Mouse (Mus musculus): Measurements from ENCODE around the gene Stmn3. TPM values are rescaled to one million over a fixed set of nuclear protein-coding genes. Genes with fewer than 3 reads are reported as not detected.

Gene Stmn3
- polyA plus RNA-seq, 1 experiment = not detected

DNA sequence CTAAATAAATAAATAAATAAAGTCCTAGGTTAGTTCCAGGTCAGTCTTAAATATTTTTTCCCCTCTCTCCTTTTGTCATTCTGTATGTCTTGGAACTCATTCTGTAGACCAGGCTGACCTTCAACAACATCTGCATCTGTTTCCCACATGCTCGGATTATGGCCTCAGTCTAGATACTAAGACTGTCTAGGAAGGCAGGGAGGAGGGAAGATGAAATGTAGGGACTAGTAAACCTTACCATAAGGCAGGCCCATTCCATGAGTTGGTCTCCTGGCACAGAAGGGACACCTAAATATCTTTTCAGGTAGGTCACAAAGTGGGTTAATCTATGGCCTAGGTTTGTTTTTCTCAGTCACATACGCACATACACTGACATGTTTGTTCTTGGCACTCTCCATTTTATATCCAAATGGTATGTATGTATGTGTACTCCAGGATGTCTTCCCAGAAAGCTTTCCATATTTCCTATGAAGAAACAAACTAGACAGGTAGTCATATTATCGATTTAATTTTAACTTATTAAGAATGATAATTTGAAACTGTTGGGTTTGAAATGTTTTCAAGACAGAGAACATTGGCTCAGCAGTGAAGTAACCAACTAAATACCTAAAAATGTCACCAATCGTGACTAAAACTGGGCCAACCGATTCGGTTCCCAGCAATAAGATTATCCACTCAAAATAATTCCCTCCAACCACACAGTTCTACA lies 27.5 kb downstream of the Stmn3 start:
- H3K36me3 ChIP-seq (ENCODE audit: control insufficient read depth, insufficient read depth, low read length) = no peaks in the 10 kb centered on the region; the same call in 1 of the 2 replicates
- H3K27me3 ChIP-seq (ENCODE audit: control insufficient read depth, insufficient read depth, low read length) = no peaks in the 10 kb centered on the region
- H3K27ac ChIP-seq (ENCODE audit: control insufficient read depth, insufficient read depth, low read depth, low read length) = peak overlapping the region; percentile 91
- peak overlapping the region; percentile 90 for H3K4me3 ChIP-seq (ENCODE audit: control insufficient read depth, low read depth, low read length)
- TF ChIP-seq POLR2A (IDR thresholded peaks at IDR 0.05; ENCODE audit: control insufficient read depth, low read depth, low read length) = no peak
- no peak for TF ChIP-seq CTCF (IDR thresholded peaks at IDR 0.05; ENCODE audit: control insufficient read depth, insufficient read depth, insufficient replicate concordance, low read depth, low read length)
- H3K4me1 ChIP-seq (ENCODE audit: control insufficient read depth, insufficient read depth, low read length) = no peaks in the 10 kb centered on the region; the same call in 1 of the 2 replicates

DNA sequence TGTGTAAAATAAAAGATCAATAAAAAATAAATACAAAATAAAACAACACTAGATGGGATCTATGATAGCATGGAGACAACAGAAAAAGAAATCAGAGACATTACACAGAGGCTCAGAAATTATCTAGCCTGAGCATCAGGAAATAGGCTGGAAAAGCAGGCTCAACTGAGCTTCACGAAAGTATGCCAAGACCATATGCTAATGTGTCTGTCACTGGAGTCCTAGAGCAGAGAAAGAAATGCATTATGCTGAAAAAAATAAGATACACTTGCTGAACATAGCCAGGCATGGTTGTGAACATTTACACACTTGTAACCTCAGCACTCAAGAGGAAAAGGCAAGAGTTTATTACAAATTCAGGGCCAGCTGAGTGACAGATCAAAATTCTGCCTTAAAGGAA lies 34.3 kb downstream of the Stmn3 start:
- Histone ChIP-seq H3K4me3 (ENCODE audit: control insufficient read depth, low read depth, low read length) (no peak overlapping the region), H3K27me3 (ENCODE audit: control insufficient read depth, insufficient read depth, low read length) (no peaks in the 10 kb centered on the region), H3K36me3 (ENCODE audit: control insufficient read depth, insufficient read depth, low read length) (no peaks in the 10 kb centered on the region; the same call in 1 of the 2 replicates), H3K4me1 (ENCODE audit: control insufficient read depth, insufficient read depth, low read length) (no peaks in the 10 kb centered on the region), H3K27ac (ENCODE audit: control insufficient read depth, insufficient read depth, low read depth, low read length) (no peak overlapping the region)
- TF ChIP-seq POLR2A (IDR thresholded peaks at IDR 0.05; ENCODE audit: control insufficient read depth, low read depth, low read length) (no peak), CTCF (IDR thresholded peaks at IDR 0.05; ENCODE audit: control insufficient read depth, insufficient read depth, insufficient replicate concordance, low read depth, low read length) (no peak)

DNA sequence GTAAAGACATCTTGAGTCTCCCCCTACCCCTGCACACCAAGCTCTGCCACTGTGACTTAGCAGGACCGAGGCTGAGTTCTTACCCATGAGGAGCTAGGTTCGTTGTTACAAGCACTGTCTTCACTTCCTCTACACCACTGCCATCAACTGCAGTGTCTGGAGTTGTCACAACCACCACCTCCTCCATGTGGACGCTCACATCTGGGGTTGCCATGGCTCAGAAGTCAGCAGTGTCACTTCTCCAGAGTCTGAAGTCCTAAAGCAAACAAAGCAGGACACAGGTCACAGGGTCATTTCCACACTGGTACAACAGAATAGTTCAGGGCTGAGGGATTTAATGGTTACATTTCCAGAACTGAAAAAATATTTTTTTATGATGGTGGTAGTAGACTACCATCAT lies 36.4 kb downstream of the Stmn3 start:
- Histone ChIP-seq H3K4me3 (ENCODE audit: control insufficient read depth, low read depth, low read length) (no peak overlapping the region), H3K27ac (ENCODE audit: control insufficient read depth, insufficient read depth, low read depth, low read length) (no peak overlapping the region), H3K36me3 (ENCODE audit: control insufficient read depth, insufficient read depth, low read length) (no peaks in the 10 kb centered on the region; the same call in 1 of the 2 replicates), H3K4me1 (ENCODE audit: control insufficient read depth, insufficient read depth, low read length) (no peaks in the 10 kb centered on the region), H3K27me3 (ENCODE audit: control insufficient read depth, insufficient read depth, low read length) (no peaks in the 10 kb centered on the region)
- no peak for TF ChIP-seq CTCF (IDR thresholded peaks at IDR 0.05; ENCODE audit: control insufficient read depth, insufficient read depth, insufficient replicate concordance, low read depth, low read length)
- no peak for TF ChIP-seq POLR2A (IDR thresholded peaks at IDR 0.05; ENCODE audit: control insufficient read depth, low read depth, low read length)

DNA sequence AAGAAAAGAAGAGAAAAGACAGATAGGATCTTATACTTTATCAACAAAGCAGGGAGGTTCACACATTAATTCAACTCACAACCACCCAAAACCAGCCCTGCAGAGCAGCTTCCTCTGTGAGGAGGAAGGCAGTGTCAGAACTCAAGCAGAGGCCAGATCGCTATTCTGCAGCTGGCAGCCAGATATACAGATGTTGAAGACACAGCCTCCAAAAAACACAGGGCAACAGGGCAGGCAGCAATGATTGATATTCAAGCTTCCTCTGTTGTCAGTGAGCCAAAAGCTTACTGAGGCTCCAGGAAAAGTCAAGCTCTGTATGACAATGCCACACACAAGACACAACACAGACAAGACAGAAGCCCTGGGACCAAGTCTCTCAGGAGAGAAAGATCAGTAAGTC lies 37.5 kb downstream of the Stmn3 start:
- H3K27ac ChIP-seq (ENCODE audit: control insufficient read depth, insufficient read depth, low read depth, low read length) = no peak overlapping the region
- no peak overlapping the region for H3K4me3 ChIP-seq (ENCODE audit: control insufficient read depth, low read depth, low read length)
- H3K27me3 ChIP-seq (ENCODE audit: control insufficient read depth, insufficient read depth, low read length) = no peaks in the 10 kb centered on the region
- no peaks in the 10 kb centered on the region for H3K4me1 ChIP-seq (ENCODE audit: control insufficient read depth, insufficient read depth, low read length)
- no peak for TF ChIP-seq POLR2A (IDR thresholded peaks at IDR 0.05; ENCODE audit: control insufficient read depth, low read depth, low read length)
- no peak for TF ChIP-seq CTCF (IDR thresholded peaks at IDR 0.05; ENCODE audit: control insufficient read depth, insufficient read depth, insufficient replicate concordance, low read depth, low read length)
- H3K36me3 ChIP-seq (ENCODE audit: control insufficient read depth, insufficient read depth, low read length) = no peaks in the 10 kb centered on the region; the same call in 1 of the 2 replicates

DNA sequence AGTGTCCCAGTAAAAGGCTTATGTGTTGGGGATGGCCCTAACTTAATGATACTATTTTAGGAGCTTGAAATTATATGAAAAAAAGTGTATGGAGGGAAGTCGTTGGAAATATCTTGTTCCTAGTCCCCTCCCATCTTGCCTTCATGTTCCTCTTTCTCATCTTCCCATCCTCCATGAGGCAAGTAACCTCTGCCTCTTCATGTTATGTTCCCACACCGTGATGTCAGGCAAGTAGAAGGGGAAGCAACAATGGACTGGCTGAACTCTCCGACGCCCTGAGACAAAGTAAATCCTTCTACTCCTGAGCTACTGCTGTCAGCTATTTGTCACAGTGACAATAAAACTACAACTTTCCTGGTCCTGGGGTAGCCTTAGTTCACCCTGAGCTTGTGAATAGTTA lies 39.7 kb downstream of the Stmn3 start:
- Histone ChIP-seq H3K36me3 (ENCODE audit: control insufficient read depth, insufficient read depth, low read length) (no peaks in the 10 kb centered on the region; the same call in 1 of the 2 replicates), H3K27ac (ENCODE audit: control insufficient read depth, insufficient read depth, low read depth, low read length) (no peak overlapping the region), H3K4me1 (ENCODE audit: control insufficient read depth, insufficient read depth, low read length) (no peaks in the 10 kb centered on the region), H3K27me3 (ENCODE audit: control insufficient read depth, insufficient read depth, low read length) (no peaks in the 10 kb centered on the region), H3K4me3 (ENCODE audit: control insufficient read depth, low read depth, low read length) (no peak overlapping the region)
- TF ChIP-seq POLR2A (IDR thresholded peaks at IDR 0.05; ENCODE audit: control insufficient read depth, low read depth, low read length) = no peak
- no peak for TF ChIP-seq CTCF (IDR thresholded peaks at IDR 0.05; ENCODE audit: control insufficient read depth, insufficient read depth, insufficient replicate concordance, low read depth, low read length)

DNA sequence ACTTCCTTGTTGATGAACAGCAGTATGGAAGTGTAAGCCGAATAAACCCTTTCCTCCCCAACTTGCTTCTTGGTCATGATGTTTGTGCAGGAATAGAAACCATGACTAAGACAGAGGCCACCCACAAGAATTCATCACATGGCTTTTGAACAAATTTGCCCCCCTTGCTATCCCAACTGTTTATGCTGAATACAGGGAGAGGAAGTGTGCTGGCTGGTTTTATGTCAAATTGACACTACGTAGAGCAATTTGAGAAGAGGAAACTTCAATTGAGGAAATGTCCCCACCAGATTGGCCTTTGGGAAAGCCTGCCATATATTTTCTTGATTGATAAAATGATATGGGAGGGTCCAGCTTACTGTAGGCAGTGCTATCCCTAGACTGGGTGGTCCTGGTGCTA lies 40.5 kb downstream of the Stmn3 start:
- no peaks in the 10 kb centered on the region for H3K4me1 ChIP-seq (ENCODE audit: control insufficient read depth, insufficient read depth, low read length)
- TF ChIP-seq POLR2A (IDR thresholded peaks at IDR 0.05; ENCODE audit: control insufficient read depth, low read depth, low read length) (no peak), CTCF (IDR thresholded peaks at IDR 0.05; ENCODE audit: control insufficient read depth, insufficient read depth, insufficient replicate concordance, low read depth, low read length) (no peak)
- H3K27ac ChIP-seq (ENCODE audit: control insufficient read depth, insufficient read depth, low read depth, low read length) = no peak overlapping the region
- no peak overlapping the region for H3K4me3 ChIP-seq (ENCODE audit: control insufficient read depth, low read depth, low read length)
- no peaks in the 10 kb centered on the region for H3K27me3 ChIP-seq (ENCODE audit: control insufficient read depth, insufficient read depth, low read length)
- H3K36me3 ChIP-seq (ENCODE audit: control insufficient read depth, insufficient read depth, low read length) = no peaks in the 10 kb centered on the region; the same call in 1 of the 2 replicates

DNA sequence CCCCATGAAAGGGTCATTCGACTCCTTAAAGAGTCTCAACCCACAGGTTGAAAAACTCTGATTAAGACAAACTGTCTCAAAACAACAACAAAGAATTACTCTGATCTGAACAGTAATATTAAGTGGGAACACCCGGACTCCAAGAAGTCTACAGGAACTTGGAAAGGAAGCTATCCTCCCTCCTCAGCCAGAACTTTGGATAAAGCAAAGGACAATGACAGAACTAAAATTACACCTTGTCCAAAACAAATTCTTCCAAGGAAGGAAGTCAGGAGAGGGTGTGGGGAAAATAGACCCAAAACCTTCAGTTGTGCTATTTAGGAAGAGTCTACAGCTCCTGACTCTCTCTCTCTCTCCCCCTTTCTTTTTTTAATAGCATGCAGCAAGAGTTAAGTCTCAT lies 42.2 kb downstream of the Stmn3 start:
- Histone ChIP-seq H3K4me1 (ENCODE audit: control insufficient read depth, insufficient read depth, low read length) (no peaks in the 10 kb centered on the region), H3K27me3 (ENCODE audit: control insufficient read depth, insufficient read depth, low read length) (no peaks in the 10 kb centered on the region), H3K27ac (ENCODE audit: control insufficient read depth, insufficient read depth, low read depth, low read length) (no peak overlapping the region), H3K4me3 (ENCODE audit: control insufficient read depth, low read depth, low read length) (no peak overlapping the region), H3K36me3 (ENCODE audit: control insufficient read depth, insufficient read depth, low read length) (no peaks in the 10 kb centered on the region; the same call in 1 of the 2 replicates)
- TF ChIP-seq CTCF (IDR thresholded peaks at IDR 0.05; ENCODE audit: control insufficient read depth, insufficient read depth, insufficient replicate concordance, low read depth, low read length) (no peak), POLR2A (IDR thresholded peaks at IDR 0.05; ENCODE audit: control insufficient read depth, low read depth, low read length) (no peak)

All from testis, adult 2 months (tissue).